Mouse (Mus musculus) heart, embryonic 14.5 days (tissue): ENCODE measurements at regions not wholly inside any gene's neighbourhood (a gene's known extent, or its start where the extent isn't known, plus 50 kb on each side); places are given as distances from the start of the nearest gene placed in this dataset.

Experiments
- ATAC-seq: fragments of 200-750 bp; cut with Nextera tagmentation; 2 replicates; pipeline ENCODE4 v1.8.0; 2017; ENCODE audit warnings: low read depth, moderate TSS enrichment; ENCODE audit not compliant: insufficient number of reproducible peaks, insufficient read depth, low FRiP score
- H3K27ac ChIP-seq, 2 experiments: fragments of 200-500 bp in 1 of 2; fragments of 300-500 bp in 1 of 2; sonication (generic) in 1 of 2; replicated peaks in 1 of 2; 2 replicates each; pipeline ENCODE4 v1.5.1; 2012 to 2014; ENCODE audit warnings: low read depth in 2 of 2, low read length in 2 of 2, control low read depth in 1 of 2, mild to moderate bottlenecking in 1 of 2, mixed read lengths in 1 of 2; ENCODE audit not compliant: control insufficient read depth in 1 of 2, insufficient read depth in 1 of 2
- H3K27me3 ChIP-seq: fragments of 300-500 bp; sonication (generic); 2 replicates; pipeline ENCODE4 v1.6.1; 2014; ENCODE audit warnings: mild to moderate bottlenecking, low read length, control low read depth; ENCODE audit not compliant: control insufficient read depth, insufficient read depth
- H3K36me3 ChIP-seq: fragments of 300-500 bp; sonication (generic); 2 replicates; pipeline ENCODE4 v1.6.1; 2014; ENCODE audit warnings: mild to moderate bottlenecking, control low read depth, low read length, mixed read lengths; ENCODE audit not compliant: control insufficient read depth, insufficient read depth
- H3K4me1 ChIP-seq, 2 experiments: fragments of 200-500 bp in 1 of 2; fragments of 300-500 bp in 1 of 2; sonication (generic) in 1 of 2; 2 replicates each; pipeline ENCODE4 v1.6.1; 2012 to 2014; ENCODE audit warnings: low read length in 2 of 2, control low read depth in 1 of 2, mixed read lengths in 1 of 2; ENCODE audit not compliant: control insufficient read depth in 2 of 2, insufficient read depth in 2 of 2
- H3K4me2 ChIP-seq: fragments of 300-500 bp; sonication (generic); 2 replicates; pipeline ENCODE4 v1.6.1; 2014; ENCODE audit warnings: mild to moderate bottlenecking, low read length
- H3K4me3 ChIP-seq, 2 experiments: fragments of 200-500 bp in 1 of 2; fragments of 300-500 bp in 1 of 2; sonication (generic) in 1 of 2; 2 replicates each; pipeline ENCODE4 v1.5.1; 2012 to 2014; ENCODE audit warnings: low read length in 2 of 2, mild to moderate bottlenecking in 2 of 2, control low read depth in 1 of 2, low read depth in 1 of 2, moderate library complexity in 1 of 2; ENCODE audit not compliant: control insufficient read depth in 1 of 2, insufficient read depth in 1 of 2
- H3K9ac ChIP-seq: fragments of 300-500 bp; sonication (generic); 2 replicates; pipeline ENCODE4 v1.6.1; 2014; ENCODE audit warnings: mild to moderate bottlenecking, low read length
- H3K9me3 ChIP-seq: fragments of 300-500 bp; sonication (generic); 2 replicates; pipeline ENCODE4 v1.6.1; 2016; ENCODE audit warnings: low read length, control low read depth; ENCODE audit not compliant: control insufficient read depth
- WGBS: fragments of 180-500 bp; shearing (Covaris S2); extraction: QIAGEN DNeasy Blood & Tissue Kit; methylation state at CpG from one replicate; pipeline ENCODE4 v1.1.7; 2014; 5-methylcytosine and 5-hydroxymethylcytosine counted together

- H3K36me3 ChIP-seq: no peaks in the 10 kb centered on the region
- no peak overlapping the region for H3K27ac ChIP-seq
- H3K9me3 ChIP-seq: no peaks in the 10 kb centered on the region
- no peaks in the 10 kb centered on the region for H3K27me3 ChIP-seq
- WGBS: 79% methylated on average over 5 of the region's 5 CpGs
- no peak overlapping the region for H3K9ac ChIP-seq
- H3K4me1 ChIP-seq: no peaks in the 10 kb centered on the region
- ATAC-seq: no peak
- H3K4me2 ChIP-seq: no peak overlapping the region
- no peak overlapping the region for H3K4me3 ChIP-seq
Measured at GRCm38 (mm10) chr2:159565921-159566320, 768.0 kb downstream of the Gm826 start.

GRCm38 (mm10) chr2:159566461-159566860 is 767.5 kb downstream of the Gm826 start:
- H3K9ac ChIP-seq: no peak overlapping the region
- no peak overlapping the region for H3K27ac ChIP-seq
- H3K36me3 ChIP-seq: no peaks in the 10 kb centered on the region
- WGBS: 69% methylated on average over 5 of the region's 5 CpGs
- H3K4me3 ChIP-seq: no peak overlapping the region
- ATAC-seq: no peak
- H3K4me1 ChIP-seq: no peaks in the 10 kb centered on the region
- H3K4me2 ChIP-seq: no peak overlapping the region
- H3K27me3 ChIP-seq: no peaks in the 10 kb centered on the region
- no peaks in the 10 kb centered on the region for H3K9me3 ChIP-seq

DNA sequence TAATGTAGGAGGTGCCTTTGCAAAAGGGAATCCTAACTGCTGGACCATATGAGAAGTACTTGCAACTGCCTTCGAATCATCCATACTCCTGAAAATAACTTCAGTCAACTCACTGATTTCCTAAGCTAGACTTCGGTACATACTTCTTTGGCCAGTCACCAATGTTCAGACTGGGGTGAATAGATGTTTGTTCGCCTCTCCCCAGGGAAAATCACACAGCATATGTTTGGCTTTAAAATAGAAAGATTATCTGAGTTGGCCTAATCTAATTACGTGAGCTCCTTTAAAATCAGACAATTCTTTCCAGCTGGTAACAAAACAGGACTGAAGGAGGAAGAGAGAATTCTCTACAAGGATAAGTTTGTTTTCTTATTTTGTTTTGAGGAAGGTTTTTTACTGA is 765.6 kb downstream of the Gm826 start:
- H3K27me3 ChIP-seq: no peaks in the 10 kb centered on the region
- ATAC-seq: no peak

DNA sequence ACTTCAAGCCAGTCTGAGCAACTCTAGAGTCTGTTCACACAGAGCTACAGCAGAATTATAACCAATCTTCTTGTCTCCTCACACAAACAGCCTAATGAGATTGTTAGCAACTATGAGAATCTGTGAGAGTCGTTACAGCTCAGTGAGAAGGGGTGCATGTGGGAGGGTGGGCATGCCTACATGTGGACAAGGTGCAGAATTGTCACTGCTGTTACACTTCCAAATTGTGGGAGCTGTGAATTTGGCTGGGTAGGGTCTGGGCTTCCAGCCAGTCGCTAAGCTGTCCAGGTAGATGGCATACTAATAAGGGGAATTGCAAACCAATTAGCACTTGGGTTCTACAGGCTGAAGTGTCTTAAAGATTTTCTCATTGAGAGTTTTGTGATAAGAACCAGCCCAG is 762.1 kb downstream of the Gm826 start:
- no peak for ATAC-seq
- Histone ChIP-seq H3K27ac (no peak overlapping the region), H3K4me2 (no peak overlapping the region), H3K36me3 (no peaks in the 10 kb centered on the region), H3K4me1 (no peaks in the 10 kb centered on the region), H3K27me3 (no peaks in the 10 kb centered on the region), H3K4me3 (no peak overlapping the region), H3K9me3 (no peaks in the 10 kb centered on the region), H3K9ac (no peak overlapping the region)
- 73% methylated on average over 2 of the region's 2 CpGs for WGBS

More for the DNA sequence above, 765.6 kb downstream of the Gm826 start:
- 69% methylated on average over 4 of the region's 4 CpGs for WGBS
- H3K36me3 ChIP-seq: no peaks in the 10 kb centered on the region
- no peaks in the 10 kb centered on the region for H3K4me1 ChIP-seq
- H3K27ac ChIP-seq: no peak overlapping the region
- H3K9me3 ChIP-seq: no peaks in the 10 kb centered on the region
- no peak overlapping the region for H3K9ac ChIP-seq
- H3K4me2 ChIP-seq: no peak overlapping the region
- H3K4me3 ChIP-seq: no peak overlapping the region

DNA sequence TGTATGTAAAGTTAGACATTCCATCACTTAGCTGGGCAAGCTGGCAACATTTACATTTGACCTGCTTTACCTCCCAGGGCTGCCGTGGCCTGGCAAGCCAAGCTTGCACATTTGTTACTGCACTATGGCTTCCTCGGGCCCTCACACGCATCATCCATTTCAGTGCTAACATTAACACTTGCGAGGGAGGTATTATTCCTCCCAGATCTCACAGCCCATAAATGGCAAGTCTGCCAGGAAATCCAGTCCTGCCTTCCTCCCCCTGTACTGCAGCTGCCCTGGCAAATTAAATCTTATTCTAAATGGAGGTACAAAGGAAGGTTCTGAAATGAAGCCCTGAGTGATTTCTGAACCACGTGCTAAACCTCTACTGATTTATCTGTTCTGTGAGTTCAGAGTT is 758.7 kb downstream of the Gm826 start:
- no peak overlapping the region for H3K4me3 ChIP-seq
- no peak overlapping the region for H3K9ac ChIP-seq
- no peak overlapping the region for H3K27ac ChIP-seq
- no peaks in the 10 kb centered on the region for H3K9me3 ChIP-seq
- 73% methylated on average over 5 of the region's 5 CpGs for WGBS
- no peaks in the 10 kb centered on the region for H3K36me3 ChIP-seq
- H3K4me2 ChIP-seq: no peak overlapping the region
- no peaks in the 10 kb centered on the region for H3K27me3 ChIP-seq
- no peak for ATAC-seq
- no peaks in the 10 kb centered on the region for H3K4me1 ChIP-seq

- no peaks in the 10 kb centered on the region for H3K4me1 ChIP-seq
- no peaks in the 10 kb centered on the region for H3K27me3 ChIP-seq
- no peak overlapping the region for H3K4me3 ChIP-seq
- H3K9ac ChIP-seq: no peak overlapping the region
- no peak for ATAC-seq
- H3K36me3 ChIP-seq: no peaks in the 10 kb centered on the region
- H3K27ac ChIP-seq: no peak overlapping the region
- WGBS: 51% methylated on average over 8 of the region's 8 CpGs
- H3K4me2 ChIP-seq: no peak overlapping the region
- H3K9me3 ChIP-seq: no peaks in the 10 kb centered on the region
Measured at GRCm38 (mm10) chr2:159583103-159583502, 750.9 kb downstream of the Gm826 start.

DNA sequence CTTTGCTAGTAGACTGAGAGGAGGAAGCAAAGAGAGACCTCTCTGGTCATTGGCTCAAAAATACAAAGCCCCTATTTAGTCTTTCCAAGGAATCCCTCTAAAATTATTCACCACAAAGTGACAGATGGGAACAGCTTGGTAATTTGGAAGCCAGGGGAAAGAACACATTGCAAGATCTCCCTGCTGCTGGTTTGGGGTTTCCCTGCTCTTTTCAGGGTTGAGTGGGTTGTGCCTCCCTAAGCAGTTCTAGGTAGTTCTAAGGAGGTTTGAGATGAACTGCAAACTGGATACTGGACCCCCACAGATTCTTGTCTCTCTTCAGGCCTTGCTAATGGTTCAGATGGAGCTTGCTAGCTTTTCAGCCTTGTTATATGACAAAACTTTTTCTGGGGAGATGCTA is 749.3 kb downstream of the Gm826 start:
- Histone ChIP-seq H3K36me3 (no peaks in the 10 kb centered on the region), H3K4me1 (no peaks in the 10 kb centered on the region), H3K27me3 (no peaks in the 10 kb centered on the region), H3K27ac (no peak overlapping the region), H3K4me2 (no peak overlapping the region), H3K9me3 (no peaks in the 10 kb centered on the region), H3K4me3 (no peak overlapping the region), H3K9ac (no peak overlapping the region)
- ATAC-seq: no peak

GRCm38 (mm10) chr2:159586697-159587473 is 747.1 kb downstream of the Gm826 start:
- Histone ChIP-seq H3K4me2 (no peak overlapping the region), H3K27ac (no peak overlapping the region), H3K36me3 (no peaks in the 10 kb centered on the region), H3K4me1 (no peaks in the 10 kb centered on the region), H3K9ac (no peak overlapping the region), H3K9me3 (no peaks in the 10 kb centered on the region), H3K27me3 (no peaks in the 10 kb centered on the region), H3K4me3 (no peak overlapping the region)
- no peak for ATAC-seq
- WGBS: 46% methylated on average over 6 of the region's 6 CpGs
